Mouse (Mus musculus): ENCODE results near the gene Ankrd63.

- TF ChIP-seq ZNF384 (IDR thresholded peaks at IDR 0.05; ENCODE audit: low read depth, low read length) (no peak), HCFC1 (IDR thresholded peaks at IDR 0.05; ENCODE audit: borderline replicate concordance, insufficient read depth, low read length) (no peak), MAFK (IDR thresholded peaks at IDR 0.05; ENCODE audit: insufficient read depth, low read depth, low read length) (no peak)
Measured at GRCm38 (mm10) chr2:118687791-118688190, 16.0 kb downstream of the Ankrd63 start.
